Mouse (Mus musculus): Measurements from ENCODE around the gene Tas2r143. TPM values are rescaled to one million over a fixed set of nuclear protein-coding genes. Genes with fewer than 3 reads are reported as not detected.

The Tas2r143 gene
- not detected in 2 replicates for polyA plus RNA-seq (2014; fragmentation: Nextera tagmentation; extraction: Ambion mirVana)

GRCm38 (mm10) chr6:42399938-42400337, at the start of gene Tas2r143:
Gene Tas2r143 (plus strand): TSS chr6:42400238.
- H3K27ac ChIP-seq (ENCODE audit: low read depth, low read length): no peak within 1 kb of the TSS

GRCm38 (mm10) chr6:42350968-42351775, 48.9 kb upstream of the Tas2r143 start:
- H3K9me3 ChIP-seq (ENCODE audit: control insufficient read depth, low read length): no peaks in the 10 kb centered on the region
- peak overlapping the region; percentile 85 for H3K4me3 ChIP-seq (ENCODE audit: low read length)
- no peak for ATAC-seq (ENCODE audit: low FRiP score, low TSS enrichment)
- peak overlapping the region; percentile 97; the same call in 1 of the 2 replicates for H3K27ac ChIP-seq (ENCODE audit: low read depth, low read length)
- H3K4me2 ChIP-seq (replicated peaks; ENCODE audit: low read depth, low read length): peak overlapping the region; percentile 73
- peaks cover 42% of the 10 kb centered on the region for H3K36me3 ChIP-seq (ENCODE audit: control insufficient read depth, insufficient read depth, low read length)
- 41% methylated on average over 13 of the region's 13 CpGs for WGBS
- H3K9ac ChIP-seq (ENCODE audit: low read depth, low read length): peak overlapping the region; percentile 87
- no peaks in the 10 kb centered on the region for H3K27me3 ChIP-seq (ENCODE audit: control insufficient read depth, insufficient read depth, low read length)
- H3K4me1 ChIP-seq (ENCODE audit: control insufficient read depth, insufficient read depth, low read length): peaks cover 29% of the 10 kb centered on the region

More at GRCm38 (mm10) chr6:42399938-42400337, at the start of gene Tas2r143:
- H3K36me3 ChIP-seq (ENCODE audit: control insufficient read depth, insufficient read depth, low read length): no peaks in the 10 kb centered on the region
- no peaks in the 10 kb centered on the region for H3K4me1 ChIP-seq (ENCODE audit: control insufficient read depth, insufficient read depth, low read length)
- H3K4me3 ChIP-seq (ENCODE audit: low read length): no peak within 1 kb of the TSS
- no peak for ATAC-seq (ENCODE audit: low FRiP score, low TSS enrichment)
- 92% methylated on average over 1 of the region's 1 CpGs for WGBS
- H3K4me2 ChIP-seq (replicated peaks; ENCODE audit: low read depth, low read length): no peak within 1 kb of the TSS
- no peak within 1 kb of the TSS for H3K9ac ChIP-seq (ENCODE audit: low read depth, low read length)
- no peaks in the 10 kb centered on the region for H3K27me3 ChIP-seq (ENCODE audit: control insufficient read depth, insufficient read depth, low read length)
- no peaks in the 10 kb centered on the region for H3K9me3 ChIP-seq (ENCODE audit: control insufficient read depth, low read length)

GRCm38 (mm10) chr6:42351776-42352485, 48.1 kb upstream of the Tas2r143 start:
- ATAC-seq (ENCODE audit: low FRiP score, low TSS enrichment): no peak
- Histone ChIP-seq H3K27ac (ENCODE audit: low read depth, low read length) (no peak overlapping the region), H3K36me3 (ENCODE audit: control insufficient read depth, insufficient read depth, low read length) (peaks cover 49% of the 10 kb centered on the region), H3K4me2 (replicated peaks; ENCODE audit: low read depth, low read length) (peak overlapping the region; percentile 73), H3K4me3 (ENCODE audit: low read length) (peak overlapping the region; percentile 85; the same call in 1 of the 2 replicates), H3K27me3 (ENCODE audit: control insufficient read depth, insufficient read depth, low read length) (no peaks in the 10 kb centered on the region), H3K9ac (ENCODE audit: low read depth, low read length) (no peak overlapping the region), H3K9me3 (ENCODE audit: control insufficient read depth, low read length) (no peaks in the 10 kb centered on the region), H3K4me1 (ENCODE audit: control insufficient read depth, insufficient read depth, low read length) (peaks cover 29% of the 10 kb centered on the region)
- WGBS: 74% methylated on average over 7 of the region's 7 CpGs

DNA sequence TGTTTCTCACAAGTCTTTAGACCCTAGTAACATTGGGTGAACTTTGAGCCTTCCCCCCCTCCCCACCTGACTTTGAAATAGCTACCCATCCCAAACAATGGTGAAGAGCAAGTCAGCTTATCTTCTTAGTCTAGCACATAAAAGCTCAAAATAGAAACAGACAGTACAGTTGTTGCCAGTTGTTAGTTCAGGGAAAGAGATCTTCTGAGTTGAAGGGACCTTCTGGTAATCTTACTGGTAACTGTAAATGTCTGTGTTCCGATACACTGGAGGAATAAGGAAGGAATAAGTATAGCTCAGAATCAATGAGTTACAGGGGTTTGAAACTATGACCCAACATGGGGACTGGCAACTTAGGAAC, 47.6 kb upstream of the Tas2r143 start:
- Histone ChIP-seq H3K4me1 (ENCODE audit: control insufficient read depth, insufficient read depth, low read length) (peaks cover 29% of the 10 kb centered on the region), H3K9ac (ENCODE audit: low read depth, low read length) (no peak overlapping the region), H3K4me3 (ENCODE audit: low read length) (no peak overlapping the region), H3K9me3 (ENCODE audit: control insufficient read depth, low read length) (no peaks in the 10 kb centered on the region), H3K4me2 (replicated peaks; ENCODE audit: low read depth, low read length) (no peak overlapping the region), H3K36me3 (ENCODE audit: control insufficient read depth, insufficient read depth, low read length) (peaks cover 55% of the 10 kb centered on the region), H3K27me3 (ENCODE audit: control insufficient read depth, insufficient read depth, low read length) (no peaks in the 10 kb centered on the region), H3K27ac (ENCODE audit: low read depth, low read length) (no peak overlapping the region)
- ATAC-seq (ENCODE audit: low FRiP score, low TSS enrichment): no peak
- WGBS: 88% methylated on average over 1 of the region's 1 CpGs

DNA sequence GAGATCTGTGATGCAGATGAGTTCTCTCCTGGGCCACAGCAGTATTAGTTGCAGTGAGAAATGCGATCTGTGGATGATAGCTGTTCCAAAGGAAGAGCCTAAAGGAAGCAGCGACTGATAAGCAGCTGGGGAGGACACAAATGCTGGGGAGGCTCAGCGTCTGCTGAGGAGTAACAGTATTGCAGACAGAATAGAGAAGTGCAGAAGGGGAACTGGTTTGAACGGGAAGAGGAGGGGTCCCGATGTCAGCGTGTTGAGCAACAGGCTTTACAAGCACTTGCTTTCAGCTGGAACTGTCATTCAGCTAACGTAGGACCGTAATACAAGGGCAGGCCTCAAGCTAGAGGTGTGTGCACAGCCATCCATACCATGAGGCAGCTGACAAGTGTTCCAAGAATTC, 46.9 kb upstream of the Tas2r143 start:
- H3K4me1 ChIP-seq (ENCODE audit: control insufficient read depth, insufficient read depth, low read length): peaks cover 29% of the 10 kb centered on the region
- no peak overlapping the region for H3K9ac ChIP-seq (ENCODE audit: low read depth, low read length)
- WGBS: 69% methylated on average over 8 of the region's 8 CpGs
- H3K9me3 ChIP-seq (ENCODE audit: control insufficient read depth, low read length): no peaks in the 10 kb centered on the region
- no peak for ATAC-seq (ENCODE audit: low FRiP score, low TSS enrichment)
- peaks cover 62% of the 10 kb centered on the region for H3K36me3 ChIP-seq (ENCODE audit: control insufficient read depth, insufficient read depth, low read length)
- H3K4me3 ChIP-seq (ENCODE audit: low read length): no peak overlapping the region
- no peak overlapping the region for H3K27ac ChIP-seq (ENCODE audit: low read depth, low read length)
- H3K27me3 ChIP-seq (ENCODE audit: control insufficient read depth, insufficient read depth, low read length): no peaks in the 10 kb centered on the region
- H3K4me2 ChIP-seq (replicated peaks; ENCODE audit: low read depth, low read length): no peak overlapping the region

DNA sequence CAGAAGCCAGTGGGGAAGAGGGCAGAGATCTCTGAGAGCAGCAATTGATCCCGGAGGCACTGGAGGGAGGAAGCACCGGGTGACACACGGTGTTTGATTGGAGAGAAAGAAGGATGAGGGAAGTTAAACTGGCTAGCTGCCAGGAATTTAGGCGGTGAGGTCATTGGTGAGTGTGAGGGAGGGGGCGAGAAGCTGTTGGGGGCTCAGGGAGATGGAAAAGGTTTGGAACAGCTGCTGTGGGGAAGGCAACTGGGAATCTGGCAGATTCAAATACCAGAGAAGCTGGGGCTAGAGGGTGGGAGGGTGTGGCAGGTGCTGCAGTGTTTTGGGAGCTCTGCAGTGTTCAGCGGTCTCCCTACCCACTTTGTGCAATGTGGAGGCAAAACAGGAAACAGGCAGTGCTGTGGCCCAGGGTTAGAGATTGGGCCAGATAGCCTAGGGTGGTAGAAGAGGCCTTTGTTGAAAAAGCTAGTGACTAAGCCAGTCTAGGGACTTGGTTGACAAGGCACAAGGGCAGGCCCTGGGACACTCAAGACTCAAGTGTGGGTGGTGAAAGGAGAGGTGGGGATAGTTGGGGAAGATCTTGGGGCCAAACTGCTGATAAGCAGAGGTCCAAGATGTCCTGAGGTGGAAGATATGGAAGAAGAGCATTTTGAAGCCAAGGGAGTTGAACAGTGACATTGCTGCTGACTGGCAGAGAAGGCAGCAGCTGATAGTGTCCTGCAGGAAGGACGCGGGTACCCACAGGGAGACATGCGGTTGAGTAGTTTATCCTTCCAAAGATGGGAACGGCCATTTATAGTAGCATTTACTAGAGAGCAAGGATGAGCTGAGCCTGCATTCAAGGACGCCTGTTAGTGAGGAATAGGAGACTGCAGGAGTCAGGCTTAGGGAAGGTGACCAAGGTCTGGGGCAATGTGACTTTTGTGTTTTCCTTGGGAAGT, 45.7 kb upstream of the Tas2r143 start:
- Histone ChIP-seq H3K27ac (ENCODE audit: low read depth, low read length) (no peak overlapping the region), H3K4me3 (ENCODE audit: low read length) (no peak overlapping the region), H3K36me3 (ENCODE audit: control insufficient read depth, insufficient read depth, low read length) (peaks cover 74% of the 10 kb centered on the region), H3K9me3 (ENCODE audit: control insufficient read depth, low read length) (no peaks in the 10 kb centered on the region), H3K27me3 (ENCODE audit: control insufficient read depth, insufficient read depth, low read length) (no peaks in the 10 kb centered on the region), H3K4me2 (replicated peaks; ENCODE audit: low read depth, low read length) (no peak overlapping the region; the same call in 1 of the 2 replicates), H3K4me1 (ENCODE audit: control insufficient read depth, insufficient read depth, low read length) (peaks cover 26% of the 10 kb centered on the region; the same call in 1 of the 2 replicates), H3K9ac (ENCODE audit: low read depth, low read length) (no peak overlapping the region)
- WGBS: 62% methylated on average over 11 of the region's 11 CpGs
- ATAC-seq (ENCODE audit: low FRiP score, low TSS enrichment): no peak

GRCm38 (mm10) chr6:42355366-42355765, 44.7 kb upstream of the Tas2r143 start:
- Histone ChIP-seq H3K4me3 (ENCODE audit: low read length) (no peak overlapping the region), H3K27me3 (ENCODE audit: control insufficient read depth, insufficient read depth, low read length) (no peaks in the 10 kb centered on the region), H3K27ac (ENCODE audit: low read depth, low read length) (no peak overlapping the region), H3K4me2 (replicated peaks; ENCODE audit: low read depth, low read length) (no peak overlapping the region), H3K9ac (ENCODE audit: low read depth, low read length) (no peak overlapping the region), H3K4me1 (ENCODE audit: control insufficient read depth, insufficient read depth, low read length) (peaks cover 26% of the 10 kb centered on the region; the same call in 1 of the 2 replicates), H3K9me3 (ENCODE audit: control insufficient read depth, low read length) (no peaks in the 10 kb centered on the region), H3K36me3 (ENCODE audit: control insufficient read depth, insufficient read depth, low read length) (peaks cover 84% of the 10 kb centered on the region)
- WGBS: 91% methylated on average over 6 of the region's 6 CpGs
- ATAC-seq (ENCODE audit: low FRiP score, low TSS enrichment): no peak

DNA sequence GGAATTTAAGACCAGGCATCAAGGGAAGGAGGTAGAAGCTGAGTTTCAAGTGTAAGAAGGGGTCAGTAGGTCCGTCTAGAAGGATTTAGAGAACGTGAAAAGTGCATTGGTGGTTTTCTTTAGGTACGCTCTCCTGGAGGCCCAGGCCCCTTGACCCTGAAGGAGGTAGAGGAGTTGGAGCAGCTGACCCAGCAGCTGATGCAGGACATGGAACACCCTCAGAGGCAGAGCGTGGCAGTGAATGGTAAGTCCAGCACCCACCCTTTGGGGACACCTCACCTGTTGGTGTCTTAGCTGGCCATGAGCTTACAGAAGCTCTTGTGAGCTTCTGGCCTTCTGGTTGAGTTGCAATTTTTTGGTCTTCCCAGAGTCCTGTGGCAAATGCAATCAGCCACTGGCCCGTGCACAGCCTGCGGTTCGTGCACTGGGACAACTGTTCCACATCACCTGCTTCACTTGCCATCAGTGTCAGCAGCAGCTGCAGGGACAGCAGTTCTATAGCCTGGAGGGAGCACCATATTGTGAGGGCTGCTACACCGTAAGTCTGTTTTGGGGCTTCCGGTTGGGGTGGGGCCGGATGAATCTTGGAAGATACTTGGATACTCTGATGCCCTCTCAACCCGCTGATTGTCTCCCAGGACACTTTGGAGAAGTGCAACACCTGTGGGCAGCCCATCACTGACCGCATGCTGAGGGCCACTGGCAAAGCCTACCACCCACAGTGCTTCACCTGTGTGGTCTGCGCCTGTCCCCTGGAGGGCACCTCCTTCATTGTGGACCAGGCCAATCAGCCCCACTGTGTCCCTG, 44.0 kb upstream of the Tas2r143 start:
- Histone ChIP-seq H3K9ac (ENCODE audit: low read depth, low read length) (no peak overlapping the region), H3K4me2 (replicated peaks; ENCODE audit: low read depth, low read length) (no peak overlapping the region), H3K36me3 (ENCODE audit: control insufficient read depth, insufficient read depth, low read length) (peaks cover 90% of the 10 kb centered on the region), H3K4me3 (ENCODE audit: low read length) (no peak overlapping the region), H3K27me3 (ENCODE audit: control insufficient read depth, insufficient read depth, low read length) (no peaks in the 10 kb centered on the region), H3K4me1 (ENCODE audit: control insufficient read depth, insufficient read depth, low read length) (peaks cover 25% of the 10 kb centered on the region; the same call in 1 of the 2 replicates), H3K27ac (ENCODE audit: low read depth, low read length) (no peak overlapping the region), H3K9me3 (ENCODE audit: control insufficient read depth, low read length) (no peaks in the 10 kb centered on the region)
- 89% methylated on average over 13 of the region's 13 CpGs for WGBS
- ATAC-seq (ENCODE audit: low FRiP score, low TSS enrichment): no peak

Data from kidney, embryonic 14.5 days (tissue).